Mouse (Mus musculus) neural tube, embryonic 14.5 days (tissue): ENCODE results near the gene Ccdc187. TPM values are rescaled to one million over a fixed set of nuclear protein-coding genes. Genes with fewer than 3 reads are reported as not detected.

Source experiments
- ATAC-seq: fragments of 200-750 bp; cut with Nextera tagmentation; 2 replicates; pipeline ENCODE4 v1.8.0; 2017; ENCODE audit warnings: low read depth, mild to moderate bottlenecking, moderate TSS enrichment, moderate library complexity
- H3K27ac ChIP-seq: fragments of 300-500 bp; sonication (generic); 2 replicates; pipeline ENCODE4 v1.5.1; 2014; ENCODE audit warnings: low read depth, mild to moderate bottlenecking, control low read depth, low read length, moderate library complexity, mixed read lengths
- H3K27me3 ChIP-seq: fragments of 300-500 bp; sonication (generic); 2 replicates; pipeline ENCODE4 v1.6.1; 2014; ENCODE audit warnings: low read length; ENCODE audit not compliant: control insufficient read depth, insufficient read depth
- H3K36me3 ChIP-seq: fragments of 300-500 bp; sonication (generic); 2 replicates; pipeline ENCODE4 v1.6.1; 2014; ENCODE audit warnings: low read length, mixed read lengths; ENCODE audit not compliant: control insufficient read depth, insufficient read depth
- H3K4me1 ChIP-seq: fragments of 300-500 bp; sonication (generic); 2 replicates; pipeline ENCODE4 v1.6.1; 2014; ENCODE audit warnings: low read length; ENCODE audit not compliant: control insufficient read depth, insufficient read depth
- H3K4me2 ChIP-seq: fragments of 300-500 bp; sonication (generic); 2 replicates; pipeline ENCODE4 v1.6.1; 2014; ENCODE audit warnings: mild to moderate bottlenecking, low read depth, low read length, control low read depth
- H3K4me3 ChIP-seq: fragments of 300-500 bp; sonication (generic); 2 replicates; pipeline ENCODE4 v1.5.1; 2014; ENCODE audit warnings: low read depth, low read length, control low read depth, mixed read lengths
- H3K9ac ChIP-seq: fragments of 300-500 bp; sonication (generic); replicated peaks from 2 replicates; pipeline ENCODE4 v1.6.1; 2014; ENCODE audit warnings: low read depth, mild to moderate bottlenecking, control low read depth, low read length, mixed read lengths
- H3K9me3 ChIP-seq: fragments of 300-500 bp; sonication (generic); 2 replicates; pipeline ENCODE4 v1.6.1; 2016; ENCODE audit warnings: low read length; ENCODE audit not compliant: control insufficient read depth
- WGBS: fragments of 180-500 bp; shearing (Covaris S2); extraction: QIAGEN DNeasy Blood & Tissue Kit; methylation state at CpG from one replicate; pipeline ENCODE4 v1.1.7; 2014; 5-methylcytosine and 5-hydroxymethylcytosine counted together
- polyA plus RNA-seq: library from polyadenylated mRNA; unstranded; fragments of >200 nt; fragmentation: Nextera tagmentation; extraction: Ambion mirVana; gene quantifications from 2 replicates; pipeline ENCODE4 v1.2.1, GENCODE M21; 2014

The Ccdc187 gene
- polyA plus RNA-seq, 1 experiment from 2014 or later: 0.08 TPM

GRCm38 (mm10) chr2:26298856-26299230 lies 4.5 kb upstream of the Ccdc187 start:
- 9% methylated on average over 4 of the region's 4 CpGs for WGBS
- H3K4me3 ChIP-seq: no peak overlapping the region
- ATAC-seq: peak; percentile 50

GRCm38 (mm10) chr2:26298208-26298855 lies 4.0 kb upstream of the Ccdc187 start:
- H3K9me3 ChIP-seq: no peaks in the 10 kb centered on the region
- H3K4me3 ChIP-seq: no peak overlapping the region
- peak overlapping the region; percentile 0; the same call in 1 of the 2 replicates for H3K4me2 ChIP-seq
- 1% methylated on average over 10 of the region's 10 CpGs for WGBS
- H3K36me3 ChIP-seq: no peaks in the 10 kb centered on the region
- H3K4me1 ChIP-seq: peaks cover 32% of the 10 kb centered on the region
- H3K9ac ChIP-seq: peak overlapping the region; percentile 1; the same call in 1 of the 2 replicates
- H3K27ac ChIP-seq: peak overlapping the region; percentile 65
- peak; percentile 76 for ATAC-seq
- no peaks in the 10 kb centered on the region for H3K27me3 ChIP-seq

More at GRCm38 (mm10) chr2:26298856-26299230, 4.5 kb upstream of the Ccdc187 start:
- Histone ChIP-seq H3K4me1 (peaks cover 32% of the 10 kb centered on the region), H3K9me3 (no peaks in the 10 kb centered on the region), H3K36me3 (no peaks in the 10 kb centered on the region), H3K27me3 (no peaks in the 10 kb centered on the region), H3K27ac (peak overlapping the region; percentile 65), H3K4me2 (peak overlapping the region; percentile 0; the same call in 1 of the 2 replicates), H3K9ac (peak overlapping the region; percentile 1; the same call in 1 of the 2 replicates)

- H3K4me2 ChIP-seq: no peak overlapping the region
- no peak overlapping the region for H3K4me3 ChIP-seq
- no peaks in the 10 kb centered on the region for H3K27me3 ChIP-seq
- ATAC-seq: peak; percentile 36; the same call in 1 of the 2 replicates
- H3K9ac ChIP-seq: no peak overlapping the region
- no peaks in the 10 kb centered on the region for H3K9me3 ChIP-seq
- H3K36me3 ChIP-seq: no peaks in the 10 kb centered on the region
- 19% methylated on average over 6 of the region's 6 CpGs for WGBS
- H3K4me1 ChIP-seq: peaks cover 32% of the 10 kb centered on the region
- peak overlapping the region; percentile 71 for H3K27ac ChIP-seq
Measured at GRCm38 (mm10) chr2:26296606-26297195, 2.3 kb upstream of the Ccdc187 start.

GRCm38 (mm10) chr2:26290133-26290532 lies 4.2 kb downstream of the Ccdc187 start:
- Histone ChIP-seq H3K27ac (no peak overlapping the region), H3K36me3 (no peaks in the 10 kb centered on the region), H3K9me3 (no peaks in the 10 kb centered on the region), H3K4me2 (no peak overlapping the region), H3K4me1 (no peaks in the 10 kb centered on the region), H3K27me3 (no peaks in the 10 kb centered on the region), H3K9ac (no peak overlapping the region), H3K4me3 (no peak overlapping the region)
- ATAC-seq: no peak
- WGBS: 89% methylated on average over 5 of the region's 5 CpGs

GRCm38 (mm10) chr2:26286391-26286790 lies 8.0 kb downstream of the Ccdc187 start:
- H3K4me1 ChIP-seq: no peaks in the 10 kb centered on the region
- no peaks in the 10 kb centered on the region for H3K36me3 ChIP-seq
- no peaks in the 10 kb centered on the region; the same call in 1 of the 2 replicates for H3K27me3 ChIP-seq
- no peak overlapping the region for H3K4me3 ChIP-seq
- no peaks in the 10 kb centered on the region for H3K9me3 ChIP-seq
- no peak overlapping the region for H3K4me2 ChIP-seq
- WGBS: 33% methylated on average over 7 of the region's 7 CpGs
- no peak overlapping the region for H3K9ac ChIP-seq
- no peak overlapping the region for H3K27ac ChIP-seq
- no peak for ATAC-seq

- Histone ChIP-seq H3K27ac (no peak overlapping the region), H3K27me3 (no peaks in the 10 kb centered on the region; the same call in 1 of the 2 replicates), H3K9me3 (no peaks in the 10 kb centered on the region), H3K36me3 (no peaks in the 10 kb centered on the region), H3K4me2 (no peak overlapping the region), H3K4me1 (no peaks in the 10 kb centered on the region), H3K4me3 (no peak overlapping the region), H3K9ac (no peak overlapping the region)
- whole genome bisulfite sequencing: 43% methylated on average over 7 of the region's 7 CpGs
- ATAC-seq: peak; percentile 84
Measured at GRCm38 (mm10) chr2:26285804-26286203, 8.6 kb downstream of the Ccdc187 start.

GRCm38 (mm10) chr2:26280594-26280993 lies 13.8 kb downstream of the Ccdc187 start:
- ATAC-seq: no peak
- no peaks in the 10 kb centered on the region for H3K9me3 ChIP-seq
- H3K9ac ChIP-seq: no peak overlapping the region
- no peaks in the 10 kb centered on the region for H3K4me1 ChIP-seq
- 85% methylated on average over 11 of the region's 11 CpGs for WGBS
- H3K27ac ChIP-seq: no peak overlapping the region
- no peak overlapping the region for H3K4me2 ChIP-seq
- no peaks in the 10 kb centered on the region for H3K36me3 ChIP-seq
- H3K4me3 ChIP-seq: no peak overlapping the region
- no peaks in the 10 kb centered on the region; the same call in 1 of the 2 replicates for H3K27me3 ChIP-seq

- no peak for ATAC-seq
- Histone ChIP-seq H3K4me3 (no peak overlapping the region), H3K9ac (no peak overlapping the region), H3K4me2 (no peak overlapping the region), H3K27ac (no peak overlapping the region), H3K27me3 (no peaks in the 10 kb centered on the region; the same call in 1 of the 2 replicates), H3K9me3 (no peaks in the 10 kb centered on the region), H3K36me3 (no peaks in the 10 kb centered on the region), H3K4me1 (no peaks in the 10 kb centered on the region)
- WGBS: 76% methylated on average over 3 of the region's 3 CpGs
Measured at GRCm38 (mm10) chr2:26279712-26280111, 14.6 kb downstream of the Ccdc187 start.

- Histone ChIP-seq H3K36me3 (no peaks in the 10 kb centered on the region), H3K4me2 (no peak overlapping the region), H3K9ac (no peak overlapping the region), H3K4me1 (no peaks in the 10 kb centered on the region), H3K4me3 (no peak overlapping the region), H3K9me3 (no peaks in the 10 kb centered on the region), H3K27me3 (no peaks in the 10 kb centered on the region), H3K27ac (no peak overlapping the region)
- WGBS: 18% methylated on average over 7 of the region's 7 CpGs
- ATAC-seq: 0 out of 2 replicates have a peak, but pooled peaks have one; percentile 56
Measured at GRCm38 (mm10) chr2:26273611-26274010, 20.7 kb downstream of the Ccdc187 start.
